Mouse (Mus musculus): ENCODE data around the gene Rbms3.

Gene Rbms3

GRCm38 (mm10) chr9:116639597-116640301 lies 990.0 kb downstream of the Rbms3 start:
- DNase-seq (ENCODE audit: low read depth, low spot score), result no peak

GRCm38 (mm10) chr9:116633786-116634185 lies 995.9 kb downstream of the Rbms3 start:
- DNase-seq (ENCODE audit: low read depth, low spot score), result no peak

GRCm38 (mm10) chr9:116633075-116633474 lies 996.6 kb downstream of the Rbms3 start:
- DNase-seq (ENCODE audit: low read depth, low spot score), result no peak

GRCm38 (mm10) chr9:116631816-116632215 lies 997.9 kb downstream of the Rbms3 start:
- DNase-seq (ENCODE audit: low read depth, low spot score), result no peak

GRCm38 (mm10) chr9:116630805-116631204 lies 998.9 kb downstream of the Rbms3 start:
- DNase-seq (ENCODE audit: low read depth, low spot score), result no peak

GRCm38 (mm10) chr9:116620434-116620833 lies 1009.3 kb downstream of the Rbms3 start:
- no peak for DNase-seq (ENCODE audit: low read depth, low spot score)

GRCm38 (mm10) chr9:116618886-116619285 lies 1010.8 kb downstream of the Rbms3 start:
- DNase-seq (ENCODE audit: low read depth, low spot score), result no peak

GRCm38 (mm10) chr9:116613276-116613675 lies 1016.4 kb downstream of the Rbms3 start:
- no peak for DNase-seq (ENCODE audit: low read depth, low spot score)

- no peak for DNase-seq (ENCODE audit: low read depth, low spot score)
These were observed 1033.7 kb downstream of the Rbms3 start for GRCm38 (mm10) chr9:116596046-116596445.

GRCm38 (mm10) chr9:116592486-116592885 lies 1037.2 kb downstream of the Rbms3 start:
- no peak for DNase-seq (ENCODE audit: low read depth, low spot score)

- no peak for DNase-seq (ENCODE audit: low read depth, low spot score)
These were observed 1038.6 kb downstream of the Rbms3 start for GRCm38 (mm10) chr9:116591071-116591470.

- DNase-seq (ENCODE audit: low read depth, low spot score), result no peak
These were observed 1060.0 kb downstream of the Rbms3 start for GRCm38 (mm10) chr9:116569680-116570079.

- DNase-seq (ENCODE audit: low read depth, low spot score), result no peak
These were observed 1063.0 kb downstream of the Rbms3 start for GRCm38 (mm10) chr9:116566711-116567110.

GRCm38 (mm10) chr9:116557781-116558180 lies 1071.9 kb downstream of the Rbms3 start:
- DNase-seq (ENCODE audit: low read depth, low spot score), result no peak

GRCm38 (mm10) chr9:116556641-116557040 lies 1073.1 kb downstream of the Rbms3 start:
- no peak for DNase-seq (ENCODE audit: low read depth, low spot score)

- peak; percentile 36 for DNase-seq (ENCODE audit: low read depth, low spot score)
These were observed 1076.5 kb downstream of the Rbms3 start for GRCm38 (mm10) chr9:116553181-116553580.

GRCm38 (mm10) chr9:116546156-116546555 lies 1083.6 kb downstream of the Rbms3 start:
- no peak for DNase-seq (ENCODE audit: low read depth, low spot score)

- no peak for DNase-seq (ENCODE audit: low read depth, low spot score)
These were observed 1086.9 kb downstream of the Rbms3 start for GRCm38 (mm10) chr9:116542793-116543192.

GRCm38 (mm10) chr9:116541976-116542375 lies 1087.7 kb downstream of the Rbms3 start:
- DNase-seq (ENCODE audit: low read depth, low spot score), result no peak

- DNase-seq (ENCODE audit: low read depth, low spot score), result peak; percentile 6
These were observed 1094.0 kb downstream of the Rbms3 start for GRCm38 (mm10) chr9:116535709-116536108.

GRCm38 (mm10) chr9:116533381-116533780 lies 1096.3 kb downstream of the Rbms3 start:
- DNase-seq (ENCODE audit: low read depth, low spot score), result no peak

GRCm38 (mm10) chr9:116531121-116531520 lies 1098.6 kb downstream of the Rbms3 start:
- no peak for DNase-seq (ENCODE audit: low read depth, low spot score)

GRCm38 (mm10) chr9:116524386-116524785 lies 1105.3 kb downstream of the Rbms3 start:
- no peak for DNase-seq (ENCODE audit: low read depth, low spot score)

Measured in A20 (cell line).